8 mouse cellular contexts compared by ENCODE assay signal in genomic region chr7:109114950-109115349, GRCm38 (mm10). TPM values are rescaled to one million over a fixed set of nuclear protein-coding genes. Genes with fewer than 3 reads are reported as not detected.
DNase-seq lines count a peak whose midpoint lies in the region; ATAC-seq and TF ChIP-seq lines count a peak whose summit lies in the region.

No protein-coding gene starts in this region.

- no peaks in the 10 kb centered on the region for H3K36me3 ChIP-seq in embryonic facial prominence, embryonic 10.5 days (replicated peaks)
- no peaks in the 10 kb centered on the region for H3K36me3 ChIP-seq in hindbrain, postnatal 0 days (ENCODE audit: insufficient read depth, low read length)
- no peaks in the 10 kb centered on the region for H3K36me3 ChIP-seq in midbrain, postnatal 0 days (ENCODE audit: insufficient read depth, low read length)

- TF ChIP-seq CTCF in hindbrain, postnatal 0 days (IDR thresholded peaks at IDR 0.05; ENCODE audit: low read depth): no peak
- no peak for TF ChIP-seq CTCF in midbrain, postnatal 0 days (IDR thresholded peaks at IDR 0.05)

- peak overlapping the region; percentile 54 for H3K27ac ChIP-seq in embryonic facial prominence, embryonic 10.5 days (replicated peaks)
- no peak overlapping the region for H3K27ac ChIP-seq in hindbrain, postnatal 0 days
- H3K27ac ChIP-seq in midbrain, postnatal 0 days (ENCODE audit: low read depth, low read length): no peak overlapping the region

- no peaks in the 10 kb centered on the region for H3K27me3 ChIP-seq in embryonic facial prominence, embryonic 10.5 days (replicated peaks; ENCODE audit: low read depth, poor library complexity, severe bottlenecking)
- H3K27me3 ChIP-seq in hindbrain, postnatal 0 days (ENCODE audit: insufficient read depth, low read length): no peaks in the 10 kb centered on the region
- no peaks in the 10 kb centered on the region for H3K27me3 ChIP-seq in midbrain, postnatal 0 days (ENCODE audit: insufficient read depth, low read length)

- H3K9me3 ChIP-seq in embryonic facial prominence, embryonic 10.5 days: no peaks in the 10 kb centered on the region
- H3K9me3 ChIP-seq in hindbrain, postnatal 0 days (ENCODE audit: low read length): no peaks in the 10 kb centered on the region
- H3K9me3 ChIP-seq in midbrain, postnatal 0 days (ENCODE audit: low read length): no peaks in the 10 kb centered on the region

- no peak overlapping the region for H3K4me2 ChIP-seq in hindbrain, postnatal 0 days (ENCODE audit: low read depth, low read length)
- no peak overlapping the region for H3K4me2 ChIP-seq in midbrain, postnatal 0 days (ENCODE audit: low read depth, low read length, poor library complexity, severe bottlenecking)

- peak; percentile 80 for DNase-seq in c-Kit-negative CD71-positive TER-119-positive erythroid progenitor cells, embryonic 14.5 days (ENCODE audit: low read depth, low spot score)
- peak; percentile 24 for DNase-seq in embryonic facial prominence, embryonic 10.5 days (ENCODE audit: low spot score)
- DNase-seq in hindbrain, postnatal 0 days (ENCODE audit: low spot score): peak; percentile 46
- DNase-seq in midbrain, postnatal 0 days (ENCODE audit: low spot score): peak; percentile 38
- no peak for DNase-seq in adrenal gland, postnatal 25 days
- no peak for DNase-seq in left cerebral cortex, adult 11 months (ENCODE audit: low spot score)
- no peak for DNase-seq in heart, postnatal 4 days
- no peak for DNase-seq in lung, postnatal 25 days (ENCODE audit: low spot score)

- H3K9ac ChIP-seq in hindbrain, postnatal 0 days (replicated peaks; ENCODE audit: low read length): no peak overlapping the region
- no peak overlapping the region for H3K9ac ChIP-seq in midbrain, postnatal 0 days (replicated peaks; ENCODE audit: low read length, poor library complexity, severe bottlenecking)

- WGBS in embryonic facial prominence, embryonic 10.5 days: 46% methylated on average over 10 of the region's 10 CpGs
- WGBS in hindbrain, postnatal 0 days: 17% methylated on average over 10 of the region's 10 CpGs
- 17% methylated on average over 10 of the region's 10 CpGs for WGBS in midbrain, postnatal 0 days

- ATAC-seq in hindbrain, postnatal 0 days: peak; percentile 74
- ATAC-seq in midbrain, postnatal 0 days (ENCODE audit: low FRiP score): peak; percentile 86

- peaks cover 12% of the 10 kb centered on the region for H3K4me1 ChIP-seq in embryonic facial prominence, embryonic 10.5 days
- peaks cover 12% of the 10 kb centered on the region; the same call in 1 of the 2 replicates for H3K4me1 ChIP-seq in hindbrain, postnatal 0 days (ENCODE audit: insufficient read depth, low read length)
- H3K4me1 ChIP-seq in midbrain, postnatal 0 days (ENCODE audit: insufficient read depth, low read length): 0 out of 2 replicates have a peak, but pooled peaks cover 4% of the 10 kb centered on the region

- no peak overlapping the region for H3K4me3 ChIP-seq in embryonic facial prominence, embryonic 10.5 days
- H3K4me3 ChIP-seq in hindbrain, postnatal 0 days (ENCODE audit: low read length): no peak overlapping the region
- no peak overlapping the region for H3K4me3 ChIP-seq in midbrain, postnatal 0 days (ENCODE audit: low read depth, low read length)

RNA-seq across cellular contexts. Expression of gene Ric3, which starts 31.8 kb away (rescaled TPM):
- polyA plus RNA-seq in embryonic facial prominence, embryonic 10.5 days (2016; fragmentation: Nextera tagmentation; extraction: Ambion mirVana): 8.9 and 9.0 TPM in 2 replicates
- 33.8 and 41.9 TPM in 2 replicates for total RNA-seq in hindbrain, postnatal 0 days (2014; rRNA removed)
- polyA plus RNA-seq in hindbrain, postnatal 0 days (2015; fragmentation: Nextera tagmentation; extraction: Ambion mirVana): 40.0 and 41.0 TPM in 2 replicates
- total RNA-seq in midbrain, postnatal 0 days (2014; rRNA removed): 62.8 and 65.0 TPM in 2 replicates
- 42.1 and 42.2 TPM in 2 replicates for polyA plus RNA-seq in midbrain, postnatal 0 days (2015; fragmentation: Nextera tagmentation; extraction: Ambion mirVana)
- 31.9 and 37.8 TPM in 2 replicates for total RNA-seq in adrenal gland, postnatal 25 days (2021)
- under 1 TPM; 0.74 to 0.77 TPM for total RNA-seq in heart, postnatal 4 days (2021)

Comparison
In these comparisons a context has a peak if more than half of its experiments do, and no peak if none do; other contexts are left out.
1. DNase-seq: peak in c-Kit-negative CD71-positive TER-119-positive erythroid progenitor cells, embryonic 14.5 days (single experiment), embryonic facial prominence, embryonic 10.5 days (single experiment), hindbrain, postnatal 0 days (single experiment) and midbrain, postnatal 0 days (single experiment); none in adrenal gland, postnatal 25 days (single experiment), left cerebral cortex, adult 11 months (single experiment), heart, postnatal 4 days (single experiment) and lung, postnatal 25 days (single experiment).
2. RNA of gene Ric3, which starts 31.8 kb away (total RNA-seq): 62.8 to 65.0 TPM in midbrain, postnatal 0 days, 31.9 to 37.8 TPM in adrenal gland, postnatal 25 days and 33.8 to 41.9 TPM in hindbrain, postnatal 0 days; 0.74 to 0.77 TPM in heart, postnatal 4 days; every median in the first group is over 10 times any median in the second.